Mouse (Mus musculus) splenic B cell, adult 2 months (primary cell): ENCODE data around the gene Rnf144a.

ENCODE experiments used
- DNase-seq: peaks from one replicate; pipeline ENCODE4 v3.0.0-alpha.2; 2011; ENCODE audit warnings: low read depth, low spot score
- H3K27me3 ChIP-seq: 2 replicates; pipeline ENCODE4 v1.6.1; 2012; ENCODE audit warnings: mild to moderate bottlenecking, low read length, moderate library complexity, mixed read lengths; ENCODE audit not compliant: control insufficient read depth, poor library complexity, insufficient read depth, severe bottlenecking
- H3K36me3 ChIP-seq: 2 replicates; pipeline ENCODE4 v1.6.1; 2012; ENCODE audit warnings: mild to moderate bottlenecking, low read length, moderate library complexity, mixed read lengths; ENCODE audit not compliant: control insufficient read depth, poor library complexity, insufficient read depth, severe bottlenecking

Rnf144a gene

DNA sequence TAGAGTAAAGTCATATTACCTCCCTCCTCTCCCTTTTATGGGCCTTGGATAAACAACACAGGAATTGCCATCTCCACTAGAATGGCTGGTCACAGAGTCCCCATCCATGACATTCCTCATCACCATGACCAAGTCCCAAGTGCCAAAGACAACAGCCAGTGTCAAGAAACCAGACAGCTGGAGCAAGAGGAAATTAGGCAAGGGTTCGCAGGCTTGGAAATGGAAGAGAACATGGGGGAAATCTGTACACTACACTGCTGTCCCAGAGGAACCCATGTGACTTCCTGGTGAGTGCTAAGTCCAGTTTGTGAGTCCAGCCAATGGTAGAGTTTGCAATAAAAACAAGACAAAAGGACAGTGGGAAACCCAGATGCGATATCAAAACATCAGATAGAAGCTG is 47.7 kb downstream of the Rnf144a start:
- DNase-seq, result no peak
- no peaks in the 10 kb centered on the region for H3K27me3 ChIP-seq
- no peaks in the 10 kb centered on the region; the same call in 1 of the 2 replicates for H3K36me3 ChIP-seq

DNA sequence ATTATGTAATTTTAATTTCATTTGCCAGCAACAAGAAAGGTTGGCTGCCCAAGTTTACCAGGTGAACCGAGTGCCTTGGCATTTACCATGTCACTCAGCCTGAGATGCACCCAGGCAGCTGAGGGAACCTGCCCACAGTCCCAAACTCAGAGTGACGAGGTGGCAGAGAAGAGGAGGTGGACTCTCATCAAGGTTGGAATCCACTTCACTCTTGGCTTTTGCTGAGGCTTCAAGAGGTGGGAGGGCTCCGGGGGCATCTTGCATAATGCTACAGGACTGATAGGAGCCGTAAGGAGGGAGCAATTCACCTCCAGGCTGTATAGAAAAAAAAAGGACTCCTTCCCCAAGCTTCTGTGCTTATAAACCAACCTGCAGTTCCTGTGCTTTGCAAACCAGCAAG is 48.7 kb downstream of the Rnf144a start:
- H3K27me3 ChIP-seq, result no peaks in the 10 kb centered on the region
- DNase-seq, result no peak
- H3K36me3 ChIP-seq, result no peaks in the 10 kb centered on the region; the same call in 1 of the 2 replicates

DNA sequence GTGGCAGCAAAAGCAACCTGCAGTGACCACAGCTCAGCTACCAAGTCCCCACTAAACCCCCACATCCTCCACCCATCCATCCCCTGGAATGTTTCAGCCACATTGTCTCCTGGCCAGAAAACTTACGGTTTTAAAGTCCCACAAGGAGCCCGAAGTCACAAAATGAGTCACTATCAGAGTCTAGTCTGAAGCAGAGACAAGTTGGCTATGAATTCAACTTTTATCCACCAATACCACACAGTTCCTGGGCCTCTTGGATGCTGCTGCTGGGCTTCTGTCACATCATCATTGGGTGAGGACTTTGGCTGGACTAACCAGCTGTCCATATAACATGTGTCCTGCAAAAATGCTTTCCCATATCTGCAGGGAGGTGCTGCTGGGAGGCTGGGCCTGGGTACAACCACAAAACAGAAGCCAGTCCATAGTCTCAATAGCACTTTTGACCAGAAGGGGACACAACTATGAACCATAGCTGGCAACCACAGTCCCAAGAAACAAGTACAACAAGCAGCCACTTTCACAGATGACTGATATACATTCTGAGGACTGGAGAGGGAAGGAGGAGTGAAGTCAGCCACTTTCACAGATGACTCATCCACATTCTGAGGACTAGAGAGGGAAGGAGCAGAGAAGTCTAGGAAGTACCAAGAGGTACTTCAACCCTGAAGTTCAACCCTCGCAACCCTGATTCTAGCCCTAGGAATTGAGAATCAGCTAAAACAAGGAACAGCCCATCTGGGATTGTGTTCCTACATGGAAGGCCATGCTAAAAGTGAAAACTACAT is 49.3 kb downstream of the Rnf144a start:
- Histone ChIP-seq H3K36me3 (no peaks in the 10 kb centered on the region; the same call in 1 of the 2 replicates), H3K27me3 (no peaks in the 10 kb centered on the region)
- no peak for DNase-seq

DNA sequence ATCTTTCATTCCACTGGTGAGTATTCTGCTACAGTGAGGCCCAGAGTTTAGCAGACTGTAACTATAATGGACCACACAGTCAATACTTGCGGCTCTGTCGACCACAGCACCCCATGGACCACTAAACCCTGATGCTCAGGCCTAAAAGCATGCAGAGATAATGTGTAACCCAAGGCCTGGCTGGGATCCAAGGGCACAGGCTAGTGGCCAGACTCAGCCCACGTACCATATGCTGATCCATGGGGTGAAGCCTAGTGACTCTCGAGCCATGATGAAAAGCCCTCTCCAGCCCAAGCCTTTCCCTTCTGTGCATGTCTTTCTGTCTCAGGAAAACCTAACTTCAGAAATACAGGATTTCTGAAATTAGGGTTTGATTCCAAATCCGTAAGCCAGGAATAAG is 50.2 kb downstream of the Rnf144a start:
- Histone ChIP-seq H3K36me3 (no peaks in the 10 kb centered on the region; the same call in 1 of the 2 replicates), H3K27me3 (no peaks in the 10 kb centered on the region)
- no peak for DNase-seq

DNA sequence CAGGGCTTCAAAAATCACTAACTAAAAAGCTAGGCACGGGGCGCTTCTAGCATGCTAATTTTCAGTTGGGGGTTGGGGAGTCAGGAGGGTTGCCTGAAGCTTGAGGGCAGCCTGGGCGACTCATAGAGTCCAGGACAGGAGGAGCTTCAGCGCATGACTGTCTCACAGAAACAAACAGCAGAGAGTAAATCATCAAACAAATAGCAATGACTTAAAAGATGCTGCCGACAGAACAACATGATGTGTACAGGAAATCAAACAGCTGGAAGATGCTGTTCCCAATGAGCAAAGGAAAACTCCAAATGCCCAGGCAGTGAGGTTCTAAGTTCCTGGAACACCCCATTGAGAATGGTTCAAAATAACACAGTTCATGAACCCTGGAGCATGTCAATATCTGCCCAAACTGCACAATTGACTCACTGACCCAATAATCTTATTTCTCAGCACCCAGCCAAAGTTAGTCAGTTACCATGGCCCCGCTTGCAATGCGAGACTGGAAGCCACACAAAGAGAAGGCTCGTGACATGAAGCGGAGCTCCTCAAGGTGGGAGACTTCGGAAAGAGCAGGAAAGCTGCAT is 54.0 kb downstream of the Rnf144a start:
- no peaks in the 10 kb centered on the region for H3K36me3 ChIP-seq
- no peak for DNase-seq
- no peaks in the 10 kb centered on the region for H3K27me3 ChIP-seq

DNA sequence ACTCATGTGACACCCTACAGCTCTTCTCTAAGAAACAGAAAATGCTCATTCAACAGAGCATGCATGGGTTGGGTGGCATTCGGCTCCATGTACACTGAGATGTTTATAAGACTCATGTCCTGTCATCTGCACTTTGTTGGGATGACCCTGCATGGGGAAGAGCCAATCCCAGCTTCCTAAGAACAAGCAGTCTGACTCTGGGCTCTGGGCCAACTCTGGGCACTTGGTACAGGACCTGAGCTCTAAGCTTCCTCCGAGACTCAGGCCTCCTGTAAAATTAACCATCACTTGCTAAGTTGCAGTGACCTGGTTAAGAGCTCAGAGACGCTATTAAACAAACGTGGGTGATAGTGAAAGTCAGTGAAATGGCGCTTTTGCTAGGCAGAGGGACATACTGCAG is 55.2 kb downstream of the Rnf144a start:
- no peak for DNase-seq
- no peaks in the 10 kb centered on the region for H3K27me3 ChIP-seq
- no peaks in the 10 kb centered on the region for H3K36me3 ChIP-seq

DNA sequence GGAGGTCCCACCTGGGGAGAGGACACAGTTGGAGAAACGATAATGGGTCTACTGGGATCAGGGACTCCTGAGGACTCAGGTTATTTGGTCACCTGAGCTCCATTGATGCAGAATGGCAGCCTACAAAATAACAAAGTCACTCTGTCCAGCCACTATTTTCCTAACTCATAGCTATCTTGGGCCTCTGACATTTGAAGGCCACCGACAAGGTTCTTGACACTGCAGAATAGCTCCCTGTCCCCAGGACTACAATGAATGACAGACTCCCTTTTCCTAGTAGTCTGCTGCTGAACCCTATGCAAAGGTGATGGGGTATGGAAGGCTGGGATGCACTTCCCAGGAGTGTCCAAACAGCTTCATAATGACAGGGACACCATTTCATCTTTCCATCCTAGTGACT is 55.8 kb downstream of the Rnf144a start:
- no peak for DNase-seq
- H3K36me3 ChIP-seq, result no peaks in the 10 kb centered on the region

DNA sequence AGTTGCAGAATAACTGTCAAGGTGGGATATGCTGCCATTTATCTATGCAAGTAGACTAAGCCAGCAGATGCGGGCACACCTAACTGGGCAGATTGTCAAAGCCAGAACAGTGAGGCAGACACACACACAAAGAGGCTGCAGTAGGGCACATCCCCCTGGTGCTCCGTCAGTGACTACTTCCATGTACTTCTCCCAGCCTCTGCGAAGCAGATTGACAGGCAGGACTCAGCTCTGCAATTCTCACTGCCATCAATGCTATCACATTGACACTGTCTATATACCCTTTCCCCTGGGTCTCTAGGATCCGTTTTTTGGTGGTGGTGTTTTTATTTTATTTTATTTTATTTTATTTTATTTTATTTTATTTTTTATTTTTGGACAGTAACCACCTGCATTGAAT is 57.8 kb downstream of the Rnf144a start:
- H3K36me3 ChIP-seq, result no peaks in the 10 kb centered on the region
- DNase-seq, result no peak
- H3K27me3 ChIP-seq, result no peaks in the 10 kb centered on the region

More for the DNA sequence above, 55.8 kb downstream of the Rnf144a start:
- H3K27me3 ChIP-seq, result no peaks in the 10 kb centered on the region

DNA sequence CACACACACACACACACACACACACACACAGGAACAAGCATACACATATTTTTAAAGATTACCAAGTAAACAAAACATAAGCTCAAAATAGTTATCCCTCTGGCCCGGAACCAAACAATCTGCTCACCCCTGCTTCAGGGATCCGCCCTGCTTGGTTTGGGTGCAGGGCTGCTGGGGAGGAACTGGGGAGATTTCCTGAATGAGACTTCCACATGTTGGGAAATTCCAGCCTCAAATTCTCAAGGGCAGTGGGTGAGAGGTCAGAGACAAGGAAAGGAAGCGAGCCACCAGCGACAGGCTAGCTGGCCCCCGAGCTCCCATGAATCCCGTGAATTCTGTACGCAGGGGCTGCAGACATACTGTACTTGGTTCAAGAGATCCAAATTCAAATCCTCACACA is 58.9 kb downstream of the Rnf144a start:
- Histone ChIP-seq H3K27me3 (no peaks in the 10 kb centered on the region), H3K36me3 (no peaks in the 10 kb centered on the region; the same call in 1 of the 2 replicates)
- DNase-seq, result no peak

DNA sequence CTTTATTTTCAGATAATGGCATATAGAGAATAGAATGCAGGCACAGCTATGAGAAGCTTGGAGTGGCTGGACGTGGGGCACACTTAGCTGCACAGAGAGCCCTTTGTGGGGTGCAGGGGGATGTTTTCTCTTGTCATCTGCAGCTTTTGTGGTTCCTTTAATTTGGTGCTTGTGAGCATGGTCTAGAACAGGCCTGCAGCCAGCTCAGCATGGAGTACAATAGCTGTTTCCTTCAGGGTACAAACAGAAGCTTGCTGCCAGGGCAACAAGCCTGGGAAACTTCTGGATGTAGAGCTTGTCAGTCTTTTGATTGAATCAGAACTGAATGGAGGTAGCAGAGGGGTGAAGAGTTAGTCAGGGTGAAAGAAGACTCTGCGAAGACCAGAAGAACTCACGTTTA is 63.7 kb downstream of the Rnf144a start:
- H3K36me3 ChIP-seq, result no peaks in the 10 kb centered on the region; the same call in 1 of the 2 replicates
- DNase-seq, result no peak
- no peaks in the 10 kb centered on the region for H3K27me3 ChIP-seq

DNA sequence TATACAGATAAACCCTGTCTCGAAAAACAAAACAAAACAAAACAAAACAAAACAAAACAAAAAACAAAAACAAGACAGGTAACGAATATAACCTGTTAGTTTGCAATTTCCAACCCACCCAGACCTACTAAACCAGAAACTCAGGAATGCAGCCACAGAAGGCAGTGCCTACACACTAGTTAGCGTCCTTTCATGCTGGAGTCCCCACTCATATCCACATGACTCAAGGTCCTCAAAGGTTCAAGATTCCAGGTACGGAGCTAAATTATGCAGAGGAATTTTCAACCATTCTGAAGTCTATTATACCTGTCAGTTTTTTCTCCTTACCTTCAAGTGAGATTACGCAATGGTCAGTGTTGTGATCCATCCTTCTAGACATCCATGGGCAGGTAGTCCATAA is 70.6 kb downstream of the Rnf144a start:
- H3K36me3 ChIP-seq, result no peaks in the 10 kb centered on the region
- no peaks in the 10 kb centered on the region for H3K27me3 ChIP-seq
- DNase-seq, result no peak

DNA sequence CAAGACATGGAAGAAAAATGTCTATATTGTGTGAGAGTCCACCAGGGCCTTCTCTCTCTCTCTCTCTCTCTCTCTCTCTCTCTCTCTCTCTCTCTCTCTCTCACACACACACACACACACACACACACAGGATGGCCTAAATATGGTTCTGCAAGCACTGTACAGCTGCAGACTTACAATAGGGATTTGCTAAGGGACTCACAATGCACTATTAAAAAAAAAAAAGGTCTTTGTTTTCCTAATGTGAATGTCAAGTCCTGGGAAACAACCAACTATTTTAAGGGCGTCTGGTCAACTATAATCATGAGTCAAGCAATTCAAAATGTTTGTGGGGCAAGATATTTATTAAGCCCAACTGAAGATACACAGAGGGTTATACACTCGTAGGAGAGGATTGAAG is 71.9 kb downstream of the Rnf144a start:
- no peak for DNase-seq

DNA sequence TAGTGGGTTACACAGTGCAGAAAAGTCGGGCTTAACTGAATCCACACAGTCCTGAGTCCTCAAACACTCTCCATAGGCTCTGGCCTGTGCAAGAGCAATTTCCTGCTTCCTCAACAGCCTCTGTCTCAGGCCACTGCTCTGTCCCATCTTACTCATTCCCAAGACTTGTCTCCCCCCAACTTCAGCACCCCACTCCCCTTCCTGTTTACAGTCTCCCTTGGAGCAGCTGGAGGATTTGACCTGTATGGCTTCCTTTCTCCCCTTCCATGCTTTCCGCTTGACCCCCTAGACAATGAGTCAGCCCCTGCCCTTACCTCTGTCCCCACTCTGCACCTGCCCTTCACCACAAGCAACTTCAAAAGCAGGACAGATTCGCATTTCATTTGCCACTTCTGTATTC is 72.4 kb downstream of the Rnf144a start:
- no peak for DNase-seq

More for the DNA sequence above, 71.9 kb downstream of the Rnf144a start:
- Histone ChIP-seq H3K36me3 (no peaks in the 10 kb centered on the region), H3K27me3 (no peaks in the 10 kb centered on the region)

DNA sequence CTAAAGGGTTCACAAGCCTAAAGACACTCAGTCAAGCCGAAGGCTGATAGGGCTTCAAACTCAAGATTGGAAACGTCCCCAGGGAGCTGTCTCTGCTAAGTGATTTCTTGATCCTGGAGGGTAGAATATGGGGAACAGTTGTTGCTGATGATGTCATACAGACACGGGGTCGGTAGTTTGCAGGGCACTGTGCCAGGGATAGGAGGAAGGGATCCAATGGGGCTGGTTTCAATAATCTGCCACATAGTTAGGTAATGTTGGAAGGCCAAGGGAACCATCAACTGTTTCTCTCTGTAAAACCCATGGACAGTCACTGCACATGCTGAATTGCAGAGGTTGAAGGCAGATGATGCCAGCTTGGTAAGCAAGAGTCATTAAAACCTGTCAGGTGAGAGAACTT is 73.0 kb downstream of the Rnf144a start:
- DNase-seq, result no peak
- H3K36me3 ChIP-seq, result no peaks in the 10 kb centered on the region; the same call in 1 of the 2 replicates
- no peaks in the 10 kb centered on the region for H3K27me3 ChIP-seq

More for the DNA sequence above, 72.4 kb downstream of the Rnf144a start:
- Histone ChIP-seq H3K36me3 (no peaks in the 10 kb centered on the region), H3K27me3 (no peaks in the 10 kb centered on the region)

DNA sequence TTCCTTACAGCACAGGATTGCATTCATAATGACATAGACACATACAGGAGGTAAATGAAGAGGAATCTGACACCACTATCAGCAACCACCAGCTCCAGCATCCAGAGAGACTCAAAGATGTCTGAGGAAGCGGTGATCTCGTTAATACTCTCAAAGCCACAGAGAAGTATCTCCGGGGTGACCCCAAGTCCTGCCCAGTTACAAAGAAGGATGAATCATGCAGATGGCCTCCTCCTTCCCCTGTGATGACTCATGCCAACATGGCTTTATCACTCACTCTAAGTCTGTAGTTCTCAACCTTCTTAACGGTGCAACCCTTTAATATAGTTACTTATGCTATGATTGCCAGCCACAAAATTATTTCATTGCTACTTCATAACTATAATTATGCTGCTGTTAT is 74.4 kb downstream of the Rnf144a start:
- Histone ChIP-seq H3K36me3 (peaks cover 3% of the 10 kb centered on the region), H3K27me3 (no peaks in the 10 kb centered on the region)
- no peak for DNase-seq
